Mouse (Mus musculus) limb, embryonic 14.5 days (tissue): ENCODE data around the gene Fam19a5. TPM values are rescaled to one million over a fixed set of nuclear protein-coding genes. Genes with fewer than 3 reads are reported as not detected.

Source experiments
- ATAC-seq: fragments of 200-750 bp; cut with Nextera tagmentation; 2 replicates; pipeline ENCODE4 v1.8.0; 2017; ENCODE audit warnings: low read depth, moderate number of reproducible peaks, moderate TSS enrichment; ENCODE audit not compliant: low FRiP score
- DNase-seq: peaks from one replicate; pipeline ENCODE4 v3.0.0-alpha.2; 2015; ENCODE audit warnings: low spot score
- H3K27ac ChIP-seq: fragments of 300-500 bp; sonication (generic); replicated peaks from 2 replicates; pipeline ENCODE4 v1.5.1; 2014; ENCODE audit warnings: low read depth, mild to moderate bottlenecking, low read length, moderate library complexity, mixed read lengths
- H3K27me3 ChIP-seq: fragments of 300-500 bp; sonication (generic); 2 replicates; pipeline ENCODE4 v1.6.1; 2014; ENCODE audit warnings: low read length, mixed read lengths; ENCODE audit not compliant: control insufficient read depth, insufficient read depth
- H3K36me3 ChIP-seq: fragments of 300-500 bp; sonication (generic); 2 replicates; pipeline ENCODE4 v1.6.1; 2014; ENCODE audit warnings: mild to moderate bottlenecking, low read length, moderate library complexity, mixed read lengths; ENCODE audit not compliant: control insufficient read depth, insufficient read depth
- H3K4me1 ChIP-seq: fragments of 300-500 bp; sonication (generic); 2 replicates; pipeline ENCODE4 v1.6.1; 2014; ENCODE audit warnings: antibody characterized with exemption, low read length, mixed read lengths; ENCODE audit not compliant: control insufficient read depth, insufficient read depth
- H3K4me2 ChIP-seq: fragments of 300-500 bp; sonication (generic); replicated peaks from 2 replicates; pipeline ENCODE4 v1.6.1; 2014; ENCODE audit warnings: low read depth, mild to moderate bottlenecking, low read length, moderate library complexity; ENCODE audit not compliant: severe bottlenecking
- H3K4me3 ChIP-seq: fragments of 300-500 bp; sonication (generic); replicated peaks from 2 replicates; pipeline ENCODE4 v1.5.1; 2014; ENCODE audit warnings: low read length
- H3K9ac ChIP-seq: fragments of 300-500 bp; sonication (generic); 2 replicates; pipeline ENCODE4 v1.6.1; 2014; ENCODE audit warnings: mild to moderate bottlenecking, low read depth, low read length, moderate library complexity; ENCODE audit not compliant: severe bottlenecking
- H3K9me3 ChIP-seq: fragments of 300-500 bp; sonication (generic); 2 replicates; pipeline ENCODE4 v1.6.1; 2016; ENCODE audit warnings: low read length; ENCODE audit not compliant: control insufficient read depth
- POLR2A ChIP-seq: fragments of 200-500 bp; IDR thresholded peaks from 2 replicates; pipeline ENCODE4 v1.8.0; 2012; ENCODE audit warnings: inconsistent platforms, mild to moderate bottlenecking, moderate library complexity, borderline replicate concordance; ENCODE audit not compliant: insufficient read depth, insufficient read length; ENCODE audit errors: extremely low read depth
- WGBS: fragments of 180-500 bp; shearing (Covaris S2); extraction: QIAGEN DNeasy Blood & Tissue Kit; methylation state at CpG from one replicate; pipeline ENCODE4 v1.1.7; 2014; 5-methylcytosine and 5-hydroxymethylcytosine counted together
- polyA plus RNA-seq, 2 experiments: library from polyadenylated mRNA; depleted of rRNA in 1 of 2; stranded (reverse) in 1 of 2; unstranded in 1 of 2; fragments of >200 nt; fragmentation: Nextera tagmentation in 1 of 2; extraction: Ambion mirVana in 1 of 2; gene quantifications; 2 replicates each; pipeline versions ENCODE4 v1.2.1 to v1.2.3; 2012 to 2014

The Fam19a5 gene
- polyA plus RNA-seq, 2 experiments, result 4.8 to 8.4 TPM

DNA sequence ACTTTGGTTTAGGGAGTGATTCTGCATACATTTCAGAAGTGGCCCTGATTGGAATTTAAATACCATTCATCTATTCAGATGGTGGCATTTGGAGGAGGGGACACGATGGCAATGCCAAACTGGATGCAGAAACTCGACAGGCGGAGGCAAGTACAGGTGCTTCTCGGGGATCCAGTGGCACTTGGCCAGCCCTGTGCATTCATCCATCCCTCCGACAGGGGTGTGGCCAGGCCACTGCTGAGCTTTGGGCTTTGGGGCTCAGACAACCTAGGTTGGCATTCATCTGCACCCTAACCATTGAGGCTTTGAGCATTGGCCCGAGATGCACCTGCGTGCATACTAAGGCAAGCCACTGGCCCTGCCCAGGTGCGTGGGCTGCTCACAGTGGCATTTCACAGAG, 52.6 kb downstream of the Fam19a5 start:
- Histone ChIP-seq H3K4me2 (no peak overlapping the region), H3K36me3 (no peaks in the 10 kb centered on the region), H3K27me3 (no peaks in the 10 kb centered on the region), H3K27ac (no peak overlapping the region), H3K9me3 (no peaks in the 10 kb centered on the region), H3K4me1 (no peaks in the 10 kb centered on the region), H3K9ac (no peak overlapping the region), H3K4me3 (no peak overlapping the region)
- DNase-seq (no peak), ATAC-seq (no peak)
- no peak for TF ChIP-seq POLR2A
- WGBS, result 83% methylated on average over 8 of the region's 8 CpGs

GRCm38 (mm10) chr15:87597149-87597548, 53.0 kb downstream of the Fam19a5 start:
- ATAC-seq, result no peak
- Histone ChIP-seq H3K4me3 (no peak overlapping the region), H3K9me3 (no peaks in the 10 kb centered on the region), H3K9ac (no peak overlapping the region), H3K36me3 (no peaks in the 10 kb centered on the region), H3K27ac (no peak overlapping the region), H3K4me1 (no peaks in the 10 kb centered on the region), H3K27me3 (no peaks in the 10 kb centered on the region), H3K4me2 (no peak overlapping the region)
- 80% methylated on average over 4 of the region's 4 CpGs for WGBS
- DNase-seq, result no peak
- no peak for TF ChIP-seq POLR2A

GRCm38 (mm10) chr15:87597766-87598165, 53.7 kb downstream of the Fam19a5 start:
- 95% methylated on average over 4 of the region's 4 CpGs for WGBS
- DNase-seq, result no peak
- no peak overlapping the region for H3K27ac ChIP-seq
- H3K4me3 ChIP-seq, result no peak overlapping the region
- H3K4me1 ChIP-seq, result no peaks in the 10 kb centered on the region
- H3K27me3 ChIP-seq, result no peaks in the 10 kb centered on the region
- no peak overlapping the region for H3K4me2 ChIP-seq
- no peaks in the 10 kb centered on the region for H3K9me3 ChIP-seq
- H3K9ac ChIP-seq, result no peak overlapping the region
- no peak for ATAC-seq
- no peak for TF ChIP-seq POLR2A
- no peaks in the 10 kb centered on the region for H3K36me3 ChIP-seq

DNA sequence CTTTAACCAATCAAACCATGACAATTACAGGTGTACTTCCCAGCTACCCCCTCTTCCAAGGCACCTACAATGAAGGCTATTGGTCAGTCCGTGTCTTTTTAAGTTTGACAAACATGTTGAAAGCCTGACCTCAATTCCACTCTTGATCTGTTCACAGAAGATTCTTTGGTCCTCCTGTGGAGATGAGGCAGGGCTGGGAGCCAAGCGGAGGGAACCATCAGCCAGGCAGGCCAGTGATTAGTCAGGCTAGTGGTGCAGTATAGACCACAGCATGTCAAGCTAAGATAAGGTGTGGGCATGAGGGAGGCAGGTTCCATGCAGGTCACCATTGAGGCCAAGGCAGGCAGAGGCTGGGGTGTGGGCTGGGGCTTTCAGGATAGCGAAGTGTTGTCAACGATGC, 54.5 kb downstream of the Fam19a5 start:
- Histone ChIP-seq H3K27me3 (no peaks in the 10 kb centered on the region), H3K36me3 (no peaks in the 10 kb centered on the region), H3K27ac (no peak overlapping the region), H3K9me3 (no peaks in the 10 kb centered on the region), H3K4me1 (no peaks in the 10 kb centered on the region), H3K4me3 (no peak overlapping the region), H3K9ac (no peak overlapping the region), H3K4me2 (no peak overlapping the region)
- ATAC-seq, result no peak
- 95% methylated on average over 4 of the region's 4 CpGs for WGBS
- no peak for TF ChIP-seq POLR2A
- DNase-seq, result no peak

- no peaks in the 10 kb centered on the region for H3K36me3 ChIP-seq
- H3K4me3 ChIP-seq, result no peak overlapping the region
- no peak for TF ChIP-seq POLR2A
- H3K4me1 ChIP-seq, result no peaks in the 10 kb centered on the region
- no peak overlapping the region for H3K9ac ChIP-seq
- ATAC-seq (no peak), DNase-seq (no peak)
- no peak overlapping the region for H3K27ac ChIP-seq
- H3K27me3 ChIP-seq, result no peaks in the 10 kb centered on the region
- H3K9me3 ChIP-seq, result no peaks in the 10 kb centered on the region
- no peak overlapping the region for H3K4me2 ChIP-seq
- 88% methylated on average over 1 of the region's 1 CpGs for WGBS
Observed at GRCm38 (mm10) chr15:87603316-87603715, 59.2 kb downstream of the Fam19a5 start.
